Mouse (Mus musculus) erythroblast, embryonic 14.5 days (primary cell): Measurements from ENCODE around the gene Dnajc13.

Source experiments
- GATA1 ChIP-seq: IDR thresholded peaks from 2 replicates; pipeline ENCODE4 v1.6.1; 2012; ENCODE audit warnings: low read length, inconsistent platforms, mixed read lengths
- TAL1 ChIP-seq: IDR thresholded peaks from 3 replicates; pipeline ENCODE4 v1.6.1; 2012; ENCODE audit warnings: low read length, inconsistent platforms, mixed read lengths

DNA sequence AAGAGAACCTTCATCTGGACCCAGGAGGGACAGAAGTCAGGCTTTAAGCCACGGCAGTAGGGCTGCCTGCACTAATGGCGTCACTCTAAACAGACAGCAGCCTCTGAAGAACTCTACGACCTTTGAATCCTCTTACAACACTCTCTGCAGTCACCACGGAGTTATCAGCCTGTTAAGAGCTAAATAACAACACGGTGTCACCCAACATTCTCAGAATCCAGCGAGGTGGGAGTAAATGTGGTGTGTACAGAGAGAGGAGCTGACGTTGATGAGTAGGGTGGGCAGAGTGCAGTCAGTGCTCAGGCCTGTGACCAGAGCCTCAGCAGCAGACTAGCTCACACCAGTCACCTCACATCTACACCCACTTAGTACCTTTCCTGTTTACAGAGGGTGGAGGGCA, 101.6 kb downstream of the Dnajc13 start:
- no peak for TF ChIP-seq GATA1
- no peak for TF ChIP-seq TAL1
